Mouse (Mus musculus): ENCODE measurements around the gene Rs1. TPM values are rescaled to one million over a fixed set of nuclear protein-coding genes. Genes with fewer than 3 reads are reported as not detected.
"Not testable (repeated sequence)": the region's sequence is repeated elsewhere in the genome, so short reads cannot be mapped to it uniquely, and the experiment has no call there.

Rs1 gene
- not detected in 2 replicates for total RNA-seq (2015; ENCODE audit: low replicate concordance)
- total RNA-seq (2017; ENCODE audit: low replicate concordance): not detected in 2 replicates

DNA sequence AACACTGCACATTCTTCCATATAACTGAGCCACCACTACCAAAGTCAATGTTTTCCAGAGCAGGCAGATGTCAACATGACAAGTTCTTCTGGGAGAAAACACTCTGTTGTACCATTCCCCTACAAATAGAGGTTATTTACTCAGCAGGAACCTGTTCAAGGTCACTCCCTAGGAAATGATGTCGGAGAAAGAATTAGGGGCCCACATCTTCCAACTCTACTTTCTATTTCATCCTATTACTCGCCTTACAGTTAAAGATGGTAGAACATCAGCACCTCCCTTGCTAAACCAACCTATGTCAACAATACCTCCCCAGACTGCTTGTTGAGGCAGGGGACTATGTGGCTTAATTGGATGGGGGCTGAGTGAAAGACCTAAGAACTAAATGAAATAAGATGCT lies at the start of gene Rs1:
Rs1 (plus strand) TSS at position 301 of the 400 bp plus-strand sequence.
- no peak for ATAC-seq (replicated peaks; ENCODE audit: low FRiP score, poor library complexity, severe bottlenecking)

DNA sequence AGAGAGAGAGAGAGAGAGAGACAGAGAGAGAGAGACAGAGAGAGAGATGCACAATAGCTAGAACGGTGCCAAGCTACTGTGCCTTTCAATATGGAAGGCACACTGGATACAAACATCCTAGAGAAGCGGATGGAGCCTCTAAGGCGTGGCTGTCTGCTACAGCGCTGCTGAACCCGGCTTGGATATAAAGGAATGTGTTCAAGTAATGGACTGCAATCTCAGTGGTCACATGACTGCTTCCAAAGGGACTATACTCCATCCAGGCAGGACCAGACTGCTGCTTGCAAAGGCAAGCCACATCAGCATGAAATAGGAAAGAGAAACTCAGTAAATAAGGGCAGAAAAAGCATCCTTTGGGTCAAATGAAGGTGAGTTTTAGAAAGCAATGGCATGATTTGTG lies 32.2 kb upstream of the Rs1 start, which contains the start of gene Ppef1:
Ppef1 (minus strand) TSS at position 116 of the 400 bp plus-strand sequence.
- ATAC-seq (replicated peaks; ENCODE audit: low FRiP score, poor library complexity, severe bottlenecking): no peak

DNA sequence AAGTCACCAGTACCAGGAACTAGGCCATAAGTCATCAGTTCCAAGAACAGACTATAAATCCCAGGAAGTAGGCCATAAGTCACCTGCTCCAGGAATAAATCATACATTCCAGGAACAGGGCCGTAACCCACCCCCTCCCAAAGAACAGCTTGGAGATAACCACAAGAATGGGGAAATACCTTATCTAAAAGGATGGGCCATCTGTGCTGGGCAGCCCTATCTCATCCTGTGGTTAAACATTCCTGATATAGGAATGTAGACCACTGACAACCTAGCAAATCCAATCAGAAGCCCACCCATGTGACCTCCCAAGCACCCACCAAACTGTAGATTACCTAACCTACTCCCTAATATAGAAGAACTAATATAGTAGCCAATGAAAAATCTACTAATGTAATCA lies 22.4 kb upstream of the Rs1 start:
- ATAC-seq (replicated peaks; ENCODE audit: low FRiP score, poor library complexity, severe bottlenecking): no peak

DNA sequence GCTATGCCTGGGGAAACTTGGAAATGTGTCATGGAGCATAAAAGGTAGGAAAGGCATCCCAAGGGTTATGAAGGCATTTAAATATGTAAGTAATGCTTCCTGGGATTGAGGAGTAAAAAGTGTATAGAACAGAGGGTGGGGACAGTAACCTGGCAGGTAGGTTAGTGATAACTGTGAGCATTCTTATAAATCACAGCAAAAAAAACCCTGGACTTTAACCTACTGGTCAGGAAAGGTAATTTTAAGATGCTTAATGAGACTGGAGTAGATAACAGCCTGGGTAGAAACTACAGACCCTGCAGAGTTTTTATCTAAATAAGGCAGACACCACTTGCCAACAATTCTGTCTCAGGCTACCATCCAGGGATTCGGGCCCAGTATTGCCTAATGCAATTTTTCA lies 19.2 kb upstream of the Rs1 start:
- ATAC-seq (replicated peaks; ENCODE audit: low FRiP score, poor library complexity, severe bottlenecking): no peak

DNA sequence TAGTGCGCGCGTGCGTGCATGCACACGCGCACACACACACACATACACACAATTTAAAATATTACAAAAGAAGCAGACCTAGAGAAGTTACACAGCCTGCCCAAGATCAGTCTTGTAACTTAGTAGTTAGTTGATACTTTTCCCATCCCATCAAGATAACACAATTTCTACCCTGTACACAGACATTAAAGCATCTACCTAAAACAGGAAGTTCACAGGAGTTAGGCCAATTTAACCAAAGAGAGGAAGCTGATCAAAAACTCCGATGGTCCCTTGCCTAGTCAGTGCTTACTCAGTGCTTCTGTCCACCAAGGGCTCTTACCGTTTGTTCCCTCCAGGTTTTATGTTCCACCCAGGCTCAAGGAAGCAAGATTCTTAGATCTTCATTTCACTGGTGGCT lies 17.0 kb upstream of the Rs1 start:
- no peak for ATAC-seq (replicated peaks; ENCODE audit: low FRiP score, poor library complexity, severe bottlenecking)

DNA sequence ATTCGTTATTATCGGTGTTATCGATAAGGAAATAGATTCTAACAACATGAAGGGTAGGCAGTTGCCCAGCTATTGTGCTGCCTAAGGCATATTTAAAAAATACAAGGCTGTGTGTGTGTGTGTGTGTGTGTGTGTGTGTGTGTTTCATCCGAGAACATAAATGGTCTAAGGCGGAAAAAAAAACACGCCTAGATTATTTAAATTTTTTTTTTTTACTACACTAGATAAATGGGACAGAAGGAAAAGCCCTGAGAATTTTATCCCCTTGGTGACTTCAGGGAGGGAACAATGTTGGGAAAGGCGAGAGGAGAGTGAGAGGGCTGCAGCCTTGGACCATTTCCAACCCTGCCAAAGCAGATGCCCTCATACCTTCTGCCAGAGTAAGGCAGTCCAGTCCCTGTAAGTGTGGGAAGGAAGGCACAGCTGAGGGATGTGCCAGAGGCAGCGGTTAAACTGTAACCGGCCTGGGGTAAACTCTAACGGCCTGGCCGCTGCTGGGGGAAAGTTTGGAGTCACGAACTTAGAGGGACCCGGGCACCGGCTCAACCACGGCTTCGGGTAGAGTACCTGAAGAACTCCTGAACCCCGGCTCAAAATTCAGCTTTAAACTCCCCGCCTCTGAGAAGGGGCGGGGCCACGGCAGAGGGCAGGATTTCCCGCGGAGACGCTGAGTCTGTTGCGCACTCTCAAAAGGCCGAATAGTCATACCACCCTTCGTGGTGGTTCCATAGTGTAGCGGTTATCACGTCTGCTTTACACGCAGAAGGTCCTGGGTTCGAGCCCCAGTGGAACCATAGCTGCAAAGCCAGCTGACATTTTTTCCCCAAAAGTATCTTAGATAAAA lies 2.2 kb upstream of the Rs1 start:
- peak; percentile 97 for ATAC-seq (replicated peaks; ENCODE audit: low FRiP score, poor library complexity, severe bottlenecking)

DNA sequence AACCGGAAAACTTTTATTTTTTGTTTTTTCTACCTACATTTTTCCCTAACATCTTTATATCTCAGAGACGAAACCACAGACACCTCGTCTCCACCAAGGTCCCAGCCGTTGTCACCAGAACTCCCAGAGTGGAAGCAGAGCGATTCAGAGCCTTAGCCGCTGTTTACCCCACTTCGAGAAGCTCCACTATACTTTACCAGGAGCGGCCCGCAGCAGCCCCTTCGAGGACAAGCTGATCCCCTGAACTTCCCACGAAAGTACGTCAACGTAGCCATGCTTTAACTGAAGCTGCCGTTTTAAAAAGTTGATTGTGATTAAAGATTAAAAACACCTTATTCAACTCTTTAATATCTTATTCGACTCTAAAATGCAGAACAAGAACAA lies 1.6 kb upstream of the Rs1 start:
- ATAC-seq (replicated peaks; ENCODE audit: low FRiP score, poor library complexity, severe bottlenecking): peak; percentile 83

DNA sequence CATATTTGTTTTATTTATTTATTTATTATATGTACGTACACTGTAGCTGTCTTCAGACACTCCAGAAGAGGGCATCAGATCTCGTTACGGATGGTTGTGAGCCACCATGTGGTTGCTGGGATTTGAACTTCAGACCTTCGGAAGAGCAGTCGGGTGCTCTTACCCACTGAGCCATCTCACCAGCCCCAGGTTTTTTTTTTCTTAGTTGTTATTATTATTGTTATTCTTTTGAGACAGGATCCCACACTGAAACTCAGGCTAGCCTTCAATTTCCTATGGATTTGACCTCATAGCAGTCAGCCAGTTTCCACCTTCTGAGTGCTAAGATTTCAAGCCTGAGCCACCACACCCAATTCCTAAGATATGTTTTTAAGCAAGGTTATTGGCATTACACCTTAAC lies 1.8 kb downstream of the Rs1 start:
- ATAC-seq (replicated peaks; ENCODE audit: low FRiP score, poor library complexity, severe bottlenecking): not testable (repeated sequence)

DNA sequence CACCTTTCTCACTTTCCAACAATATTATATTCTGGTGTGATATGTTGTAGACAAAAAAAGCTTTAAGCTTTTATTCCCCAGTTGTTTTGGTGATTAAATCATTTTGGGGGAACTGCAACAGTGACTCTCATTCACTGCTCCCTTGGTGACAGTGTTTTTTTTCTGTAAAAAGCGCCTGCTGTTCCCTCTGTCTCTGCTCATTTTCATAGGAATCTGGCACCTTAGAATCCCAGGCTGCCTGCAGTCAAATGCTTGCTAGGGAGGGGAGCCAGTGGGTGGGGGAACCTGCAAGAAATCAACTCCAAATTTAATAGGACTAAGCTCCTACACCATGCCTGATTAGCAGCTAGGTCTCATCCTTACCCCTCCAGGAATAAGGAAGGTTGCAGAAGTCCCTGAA lies 5.2 kb downstream of the Rs1 start:
- ATAC-seq (replicated peaks; ENCODE audit: low FRiP score, poor library complexity, severe bottlenecking): no peak

DNA sequence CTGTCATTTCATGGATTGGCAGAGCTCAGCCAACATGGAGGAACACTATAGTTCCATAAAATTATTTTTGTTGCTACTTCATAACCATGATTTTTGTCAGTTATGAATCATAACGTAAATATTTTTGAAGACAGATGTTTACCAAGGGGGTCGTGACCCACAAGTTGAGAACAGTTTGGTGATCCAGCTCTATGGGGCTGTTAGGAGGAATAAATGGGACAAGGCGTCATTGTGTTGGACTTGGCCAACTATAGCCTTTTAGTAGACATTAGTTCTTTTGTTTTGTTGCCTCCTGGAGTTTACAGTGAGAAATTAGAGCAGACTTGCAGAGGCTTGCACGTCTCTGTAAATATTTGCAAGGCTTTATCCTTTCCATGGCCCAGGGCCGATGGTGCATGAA lies 14.5 kb downstream of the Rs1 start:
- no peak for ATAC-seq (replicated peaks; ENCODE audit: low FRiP score, poor library complexity, severe bottlenecking)

DNA sequence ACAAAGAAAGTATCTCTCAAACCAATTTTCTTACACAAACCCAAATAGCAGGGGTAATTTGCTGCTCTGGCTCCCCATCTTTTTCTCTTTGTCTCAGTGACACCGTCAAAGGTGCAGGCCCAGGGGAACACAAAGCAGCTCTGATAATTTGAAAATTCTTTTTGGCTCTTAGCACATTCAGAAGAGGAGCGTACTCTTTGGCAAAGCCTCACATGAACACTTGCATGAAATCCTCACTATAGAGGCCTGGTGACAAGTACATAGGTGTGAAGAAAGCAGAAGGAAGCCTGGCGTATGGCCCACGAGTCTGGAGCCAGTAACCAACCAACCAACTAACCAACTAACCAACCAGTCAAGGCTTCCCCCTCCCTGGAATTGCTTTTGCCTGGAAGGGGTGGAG lies 27.1 kb downstream of the Rs1 start:
- no peak for ATAC-seq (replicated peaks; ENCODE audit: low FRiP score, poor library complexity, severe bottlenecking)

DNA sequence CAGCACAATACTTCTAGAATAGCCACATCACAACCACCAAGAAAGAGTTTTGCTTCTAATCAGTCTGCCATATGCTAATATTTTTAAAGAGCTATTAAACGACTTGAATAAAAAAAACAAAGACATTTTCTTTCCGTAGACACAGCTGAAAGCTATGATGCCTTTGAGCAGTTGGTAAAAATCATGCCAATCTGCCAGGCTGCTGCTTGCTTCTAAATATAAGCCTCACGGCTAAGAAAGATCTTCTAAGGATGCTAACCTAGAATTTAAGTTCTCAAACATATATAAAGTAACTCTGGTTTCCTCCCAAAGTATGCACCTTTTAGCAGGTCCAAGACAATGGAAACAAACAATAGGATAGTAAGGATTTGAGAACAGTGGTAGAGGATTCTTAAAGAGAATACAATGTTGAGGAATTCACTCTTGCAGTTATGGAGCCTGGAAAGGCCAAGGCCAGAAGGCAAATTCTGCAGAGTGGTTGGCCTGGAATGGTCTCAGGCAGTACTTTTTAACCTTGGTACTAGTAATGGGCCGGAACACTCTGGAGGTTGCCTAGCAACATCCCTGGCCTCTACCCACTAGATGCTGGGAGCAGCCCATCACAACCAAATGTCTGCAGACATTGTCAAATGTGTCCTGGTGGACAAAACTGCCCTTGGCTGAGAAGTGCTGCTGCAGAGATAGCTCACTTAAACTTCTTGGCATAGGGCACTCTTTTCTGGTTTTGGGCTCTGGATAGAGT lies 36.8 kb downstream of the Rs1 start:
- ATAC-seq (replicated peaks; ENCODE audit: low FRiP score, poor library complexity, severe bottlenecking): no peak

DNA sequence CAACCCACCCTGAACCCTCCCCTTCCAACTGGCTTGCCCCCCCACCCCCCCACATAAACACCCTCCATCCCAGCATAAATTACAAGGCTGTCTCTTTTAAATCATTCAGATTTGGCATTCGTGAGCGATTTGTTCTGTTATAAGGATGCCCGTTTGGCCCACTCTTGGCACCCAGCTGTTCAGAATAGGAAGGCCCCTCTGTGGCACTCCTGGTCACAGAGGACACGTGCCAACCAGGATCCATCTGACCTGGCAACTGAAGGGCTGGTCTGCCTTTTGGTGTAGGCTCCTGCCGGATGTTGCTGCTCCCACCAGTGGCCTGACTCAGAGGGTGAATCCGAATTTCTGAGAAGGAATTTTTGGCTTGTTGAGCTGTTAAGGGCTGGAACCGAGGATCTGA lies 40.4 kb downstream of the Rs1 start:
- ATAC-seq (replicated peaks; ENCODE audit: low FRiP score, poor library complexity, severe bottlenecking): no peak

Other genes with a start within 250 kb of the Rs1 start
- gene Ppef1, start 32.2 kb upstream of the Rs1 start, total RNA-seq (2015; ENCODE audit: low replicate concordance): not detected in 2 replicates
- not detected in 2 replicates for gene Ppef1, start 32.2 kb upstream of the Rs1 start, total RNA-seq (2017; ENCODE audit: low replicate concordance)
- not detected in 2 replicates for gene Gja6, start 139.0 kb downstream of the Rs1 start, total RNA-seq (2015; ENCODE audit: low replicate concordance)
- not detected in 2 replicates for gene Gja6, start 139.0 kb downstream of the Rs1 start, total RNA-seq (2017; ENCODE audit: low replicate concordance)
- 0.19 TPM in 1 of 2 replicates, not detected in the other for gene Cdkl5, start 226.7 kb downstream of the Rs1 start, total RNA-seq (2015; ENCODE audit: low replicate concordance)
- gene Cdkl5, start 226.7 kb downstream of the Rs1 start, total RNA-seq (2017; ENCODE audit: low replicate concordance): 0.26 TPM in 1 of 2 replicates, not detected in the other